Mouse (Mus musculus) gastrocnemius, postnatal 10 days (tissue): ENCODE measurements around the gene Ppp5c. TPM values are rescaled to one million over a fixed set of nuclear protein-coding genes. Genes with fewer than 3 reads are reported as not detected.
"Not testable (repeated sequence)": the region's sequence is repeated elsewhere in the genome, so short reads cannot be mapped to it uniquely, and the experiment has no call there.

Source experiments
- DNase-seq: peaks from one replicate; pipeline ENCODE4 v3.0.0; 2021; ENCODE audit warnings: mixed read lengths
- long read RNA-seq, 2 experiments: library from polyadenylated mRNA; stranded (forward); transcript quantifications; one replicate each; pipeline ENCODE4 v2.0.0; 2021
- total RNA-seq, 2 experiments: library from RNA; stranded (reverse); gene quantifications; 2 replicates each; pipeline ENCODE4 v1.2.3; 2021

Ppp5c gene
- 10 to 100 TPM; 54.1 to 69.8 TPM for total RNA-seq
- long read RNA-seq, experiment 1, transcript Ppp5c-201 (13 exons, 2,072 nt), result major isoform, 109 of 115 reads
- long read RNA-seq, experiment 1, partial matches to known transcripts, result 1 of 115 reads
- long read RNA-seq, experiment 1, other reads (novel, unspliced or antisense), result 4 of 115 reads
- long read RNA-seq, experiment 2, transcript Ppp5c-201 (13 exons, 2,072 nt), result major isoform, 120 of 135 reads
- long read RNA-seq, experiment 2, partial matches to known transcripts, result 7 of 135 reads
- long read RNA-seq, experiment 2, other reads (novel, unspliced or antisense), result 6 of 135 reads

GRCm38 (mm10) chr7:17027588-17028343 lies at the start of gene Ppp5c:
Ppp5c (minus strand) TSS chr7:17027924.
- DNase-seq, result peak; percentile 91

- no peak for DNase-seq
Measured at GRCm38 (mm10) chr7:17076542-17076941, 48.8 kb upstream of the Ppp5c start.

- DNase-seq, result peak; percentile 48
Measured at GRCm38 (mm10) chr7:17073904-17074615, 46.3 kb upstream of the Ppp5c start, which contains the start of gene Psg16. Psg16 (plus strand) TSS chr7:17074040.

GRCm38 (mm10) chr7:17073513-17073903 lies 45.8 kb upstream of the Ppp5c start:
- DNase-seq, result no peak

GRCm38 (mm10) chr7:17067651-17068050 lies 39.9 kb upstream of the Ppp5c start:
- not testable (repeated sequence) for DNase-seq

- DNase-seq, result no peak
Measured at GRCm38 (mm10) chr7:17067000-17067399, 39.3 kb upstream of the Ppp5c start.

GRCm38 (mm10) chr7:17066412-17066811 lies 38.7 kb upstream of the Ppp5c start:
- DNase-seq, result peak; percentile 87

- DNase-seq, result no peak
Measured at GRCm38 (mm10) chr7:17065620-17066019, 37.9 kb upstream of the Ppp5c start.

GRCm38 (mm10) chr7:17062845-17063244 lies 35.1 kb upstream of the Ppp5c start:
- DNase-seq, result no peak

GRCm38 (mm10) chr7:17062389-17062788 lies 34.7 kb upstream of the Ppp5c start, which contains the start of gene Hif3a:
Hif3a (minus strand) TSS chr7:17062427.
- DNase-seq, result peak; percentile 31

GRCm38 (mm10) chr7:17060782-17061605 lies 33.3 kb upstream of the Ppp5c start:
- peak; percentile 25 for DNase-seq

- DNase-seq, result peak; percentile 93
Measured at GRCm38 (mm10) chr7:17060031-17060781, 32.5 kb upstream of the Ppp5c start.

GRCm38 (mm10) chr7:17059463-17059844 lies 31.7 kb upstream of the Ppp5c start:
- DNase-seq, result no peak

GRCm38 (mm10) chr7:17058816-17059462 lies 31.2 kb upstream of the Ppp5c start:
- DNase-seq, result no peak

GRCm38 (mm10) chr7:17058071-17058689 lies 30.5 kb upstream of the Ppp5c start:
- peak; percentile 60 for DNase-seq

- DNase-seq, result no peak
Measured at GRCm38 (mm10) chr7:17056601-17057523, 29.1 kb upstream of the Ppp5c start.

GRCm38 (mm10) chr7:17056081-17056581 lies 28.4 kb upstream of the Ppp5c start:
- peak; percentile 61 for DNase-seq

GRCm38 (mm10) chr7:17055287-17055946 lies 27.7 kb upstream of the Ppp5c start:
- no peak for DNase-seq
